Mouse (Mus musculus) cerebellum, adult 11-12 months (tissue): ENCODE measurements around the gene Aldh3b2.

ENCODE experiments used
- DNase-seq: peaks from one replicate; pipeline ENCODE4 v3.0.0; 2022

Gene Aldh3b2

GRCm38 (mm10) chr19:4017921-4018587, 45.9 kb downstream of the Aldh3b2 start:
- no peak for DNase-seq

GRCm38 (mm10) chr19:4018743-4019583, 46.8 kb downstream of the Aldh3b2 start:
- peak; percentile 88 for DNase-seq

- no peak for DNase-seq
These were observed 51.1 kb downstream of the Aldh3b2 start for GRCm38 (mm10) chr19:4023185-4023584.

- no peak for DNase-seq
These were observed 55.4 kb downstream of the Aldh3b2 start for GRCm38 (mm10) chr19:4027576-4027975.
